Mouse (Mus musculus) lung, embryonic 16.5 days (tissue): ENCODE data around the gene Ran. TPM values are rescaled to one million over a fixed set of nuclear protein-coding genes. Genes with fewer than 3 reads are reported as not detected.

Source experiments
- ATAC-seq: fragments of 200-750 bp; cut with Nextera tagmentation; 2 replicates; pipeline ENCODE4 v1.8.0; 2017; ENCODE audit warnings: low read depth, mild to moderate bottlenecking, moderate library complexity
- H3K27ac ChIP-seq: fragments of 300-500 bp; sonication (generic); 2 replicates; pipeline ENCODE4 v1.5.1; 2014; ENCODE audit warnings: mild to moderate bottlenecking, control low read depth, low read length
- H3K27me3 ChIP-seq: fragments of 300-500 bp; sonication (generic); 2 replicates; pipeline ENCODE4 v1.6.1; 2014; ENCODE audit warnings: low read depth, low read length, mixed read lengths; ENCODE audit not compliant: control insufficient read depth, insufficient read depth
- H3K36me3 ChIP-seq: fragments of 300-500 bp; sonication (generic); 2 replicates; pipeline ENCODE4 v1.6.1; 2014; ENCODE audit warnings: low read length; ENCODE audit not compliant: control insufficient read depth, insufficient read depth
- H3K4me1 ChIP-seq: fragments of 300-500 bp; sonication (generic); replicated peaks from 2 replicates; pipeline ENCODE4 v1.6.1; 2014; ENCODE audit warnings: low read length, mixed read lengths; ENCODE audit not compliant: control insufficient read depth, insufficient read depth
- H3K4me2 ChIP-seq: fragments of 300-500 bp; sonication (generic); 2 replicates; pipeline ENCODE4 v1.6.1; 2014; ENCODE audit warnings: low read depth, low read length, control low read depth
- H3K4me3 ChIP-seq: fragments of 300-500 bp; sonication (generic); 2 replicates; pipeline ENCODE4 v1.5.1; 2014; ENCODE audit warnings: mild to moderate bottlenecking, low read length, control low read depth
- H3K9ac ChIP-seq: fragments of 300-500 bp; sonication (generic); 2 replicates; pipeline ENCODE4 v1.6.1; 2014; ENCODE audit warnings: low read length, control low read depth
- H3K9me3 ChIP-seq: fragments of 300-500 bp; sonication (generic); 2 replicates; pipeline ENCODE4 v1.6.1; 2016; ENCODE audit warnings: low read length; ENCODE audit not compliant: control insufficient read depth
- WGBS: fragments of 180-500 bp; shearing (Covaris S2); extraction: QIAGEN DNeasy Blood & Tissue Kit; methylation state at CpG from one replicate; pipeline ENCODE4 v1.1.7; 2014; 5-methylcytosine and 5-hydroxymethylcytosine counted together
- polyA plus RNA-seq: library from polyadenylated mRNA; unstranded; fragments of >200 nt; fragmentation: Nextera tagmentation; extraction: Ambion mirVana; gene quantifications from 2 replicates; pipeline ENCODE4 v1.2.1, GENCODE M21; 2015

Gene Ran
- polyA plus RNA-seq, 1 experiment from 2014 or later: 543 TPM

DNA sequence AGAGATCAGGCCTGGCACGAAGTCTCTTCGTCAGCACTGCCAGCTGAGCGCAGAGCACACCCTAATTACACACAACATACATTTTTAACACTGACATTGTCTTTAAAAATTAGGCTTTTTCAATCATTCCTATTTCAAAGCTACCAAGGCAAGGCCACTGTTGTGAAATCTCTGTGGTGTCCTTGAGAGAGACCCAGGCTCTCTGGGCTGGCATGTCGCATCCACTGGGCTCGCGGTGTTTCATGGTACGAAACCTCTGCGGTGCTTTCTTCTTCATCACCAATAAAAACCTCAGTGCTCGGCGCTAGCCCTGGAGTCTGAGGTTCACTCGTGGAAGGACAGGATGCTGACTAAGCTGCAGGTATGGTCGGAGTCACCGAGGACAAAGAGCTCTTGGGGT lies 33.9 kb upstream of the Ran start:
- no peak overlapping the region for H3K4me3 ChIP-seq
- no peaks in the 10 kb centered on the region for H3K9me3 ChIP-seq
- H3K36me3 ChIP-seq: peaks cover 12% of the 10 kb centered on the region; the same call in 1 of the 2 replicates
- H3K4me1 ChIP-seq: no peaks in the 10 kb centered on the region
- H3K27ac ChIP-seq: no peak overlapping the region
- 89% methylated on average over 13 of the region's 13 CpGs for WGBS
- H3K9ac ChIP-seq: no peak overlapping the region
- H3K27me3 ChIP-seq: no peaks in the 10 kb centered on the region
- no peak overlapping the region for H3K4me2 ChIP-seq
- no peak for ATAC-seq

DNA sequence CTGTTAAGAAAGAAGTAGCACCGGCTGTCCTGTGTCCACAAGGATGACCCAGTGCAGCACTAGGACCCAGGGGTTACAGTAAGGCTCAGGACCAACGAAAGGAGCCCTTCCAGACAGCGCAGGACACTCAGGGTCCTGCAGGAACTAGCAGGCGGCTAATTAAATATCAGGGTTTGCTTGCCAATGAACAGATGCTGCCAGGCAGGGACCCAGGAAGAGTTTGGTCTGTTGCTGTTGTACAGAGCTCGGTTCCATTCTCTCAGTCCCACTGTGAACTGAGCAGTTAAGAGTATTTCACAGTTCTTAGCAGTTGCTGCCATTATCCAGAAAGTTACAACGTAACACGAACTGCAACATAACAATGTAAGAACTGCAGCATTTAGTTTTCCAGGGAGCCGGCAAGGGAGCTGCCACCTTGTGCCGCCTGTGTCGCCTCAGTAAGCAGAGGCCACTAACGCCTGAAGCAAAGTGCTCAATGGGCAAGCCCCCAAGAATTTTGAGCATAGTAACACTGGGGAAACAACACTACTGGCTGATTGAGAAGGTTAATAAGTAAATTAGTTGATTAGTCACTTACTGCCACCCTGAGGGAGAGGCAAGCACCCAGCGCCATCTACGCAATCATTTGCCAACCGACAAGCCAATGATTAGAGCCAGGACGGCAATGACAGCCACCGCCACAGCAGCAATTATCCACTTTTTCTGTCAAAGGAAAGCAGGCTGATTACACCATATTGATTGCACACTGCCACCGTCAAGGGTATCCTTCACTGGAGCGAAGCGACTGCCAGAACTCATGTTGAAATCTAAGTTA lies 32.5 kb upstream of the Ran start:
- Histone ChIP-seq H3K9me3 (no peaks in the 10 kb centered on the region), H3K27ac (no peak overlapping the region), H3K27me3 (no peaks in the 10 kb centered on the region), H3K4me2 (no peak overlapping the region), H3K4me3 (no peak overlapping the region), H3K9ac (no peak overlapping the region), H3K36me3 (peaks cover 22% of the 10 kb centered on the region), H3K4me1 (no peaks in the 10 kb centered on the region)
- ATAC-seq: no peak
- 84% methylated on average over 19 of the region's 19 CpGs for WGBS

DNA sequence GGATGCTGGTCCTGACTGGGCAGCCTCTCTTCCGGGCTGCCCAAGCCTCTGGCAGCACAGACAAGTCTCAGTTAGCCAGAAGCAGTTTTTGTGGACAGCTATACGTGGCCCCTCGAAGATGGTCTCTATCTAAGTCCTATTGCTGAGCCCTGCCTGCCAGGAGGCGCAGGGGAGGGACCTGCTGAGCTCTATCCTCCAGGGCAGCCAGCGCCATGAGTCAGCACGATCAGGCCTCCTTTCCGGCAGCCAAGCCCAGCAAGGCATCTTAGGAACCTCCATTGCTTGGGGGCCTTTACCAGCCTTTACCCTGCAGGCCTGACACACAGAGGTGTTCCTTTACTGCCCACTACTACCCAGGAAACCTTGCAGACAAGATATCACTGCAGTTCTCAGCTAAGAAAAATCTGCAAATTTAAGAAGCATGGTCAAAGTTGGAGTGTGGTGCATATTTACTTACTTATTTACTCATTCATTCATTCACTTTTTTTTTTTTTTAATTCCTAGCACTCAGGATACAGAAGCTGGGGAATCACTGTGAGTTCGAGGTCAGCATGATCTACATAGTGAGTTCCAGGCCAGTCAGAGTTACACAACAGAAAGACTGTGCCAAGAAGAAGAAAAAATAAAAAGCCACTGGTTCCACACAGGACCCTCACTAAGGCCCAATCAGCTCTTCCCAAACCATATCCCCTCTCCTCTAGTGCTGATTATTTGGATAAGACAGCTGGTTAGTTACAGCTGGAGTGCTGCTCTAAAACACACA lies 19.0 kb upstream of the Ran start:
- Histone ChIP-seq H3K4me2 (no peak overlapping the region), H3K27ac (no peak overlapping the region)
- no peak for ATAC-seq

DNA sequence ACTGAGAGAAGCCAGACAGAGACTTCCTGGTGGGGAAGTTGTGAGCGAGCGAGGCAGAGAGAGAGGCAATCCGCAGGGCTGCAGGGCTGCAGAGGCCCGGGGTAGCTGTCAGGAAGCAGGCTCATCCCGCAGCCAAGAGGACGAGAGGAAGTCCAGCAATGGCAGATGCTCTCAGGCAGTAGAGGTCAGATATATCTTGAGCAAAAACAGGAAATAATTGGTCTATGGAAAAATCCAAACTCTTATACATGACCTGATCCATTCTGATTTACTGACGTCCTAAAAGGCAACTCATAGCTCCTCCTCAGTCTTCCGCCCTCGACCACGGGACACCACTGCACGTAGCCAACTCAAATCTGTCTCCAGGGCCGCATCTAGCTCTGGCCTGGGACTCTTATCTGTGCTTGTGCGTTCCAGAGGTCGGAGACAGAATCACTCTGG lies 17.3 kb upstream of the Ran start:
- Histone ChIP-seq H3K9me3 (no peaks in the 10 kb centered on the region), H3K27me3 (no peaks in the 10 kb centered on the region), H3K9ac (peak overlapping the region; percentile 32; the same call in 1 of the 2 replicates), H3K4me3 (no peak overlapping the region), H3K4me2 (peak overlapping the region; percentile 28; the same call in 1 of the 2 replicates), H3K36me3 (peaks cover 5% of the 10 kb centered on the region; the same call in 1 of the 2 replicates), H3K27ac (peak overlapping the region; percentile 64), H3K4me1 (peaks cover 8% of the 10 kb centered on the region)
- WGBS: 24% methylated on average over 14 of the region's 14 CpGs
- peak; percentile 70 for ATAC-seq

More for the DNA sequence above, 19.0 kb upstream of the Ran start:
- no peak overlapping the region for H3K4me3 ChIP-seq
- H3K36me3 ChIP-seq: peaks cover 8% of the 10 kb centered on the region; the same call in 1 of the 2 replicates
- H3K4me1 ChIP-seq: peaks cover 4% of the 10 kb centered on the region; the same call in 1 of the 2 replicates
- 51% methylated on average over 8 of the region's 8 CpGs for WGBS
- H3K9me3 ChIP-seq: no peaks in the 10 kb centered on the region
- no peaks in the 10 kb centered on the region for H3K27me3 ChIP-seq
- H3K9ac ChIP-seq: no peak overlapping the region

DNA sequence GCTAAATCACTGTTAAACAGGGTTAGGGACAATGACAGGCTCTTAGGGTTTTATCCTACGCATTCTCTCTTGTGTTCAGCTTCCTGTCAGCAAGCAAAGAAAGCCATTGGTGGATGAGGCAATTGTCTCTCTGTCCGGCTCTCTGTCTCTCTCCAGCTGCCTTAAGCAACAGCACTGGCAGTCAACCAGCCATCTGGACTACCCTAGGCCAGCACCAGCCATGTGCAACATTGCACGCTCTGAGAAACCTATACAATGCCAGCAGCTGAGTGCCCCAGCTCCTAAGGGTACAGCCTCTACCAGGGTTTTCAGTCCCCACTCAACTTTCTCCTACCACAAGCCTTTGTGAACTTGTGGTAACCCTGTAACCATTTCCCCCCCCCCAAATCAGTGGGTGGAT lies 14.5 kb upstream of the Ran start:
- Histone ChIP-seq H3K36me3 (no peaks in the 10 kb centered on the region), H3K4me3 (no peak overlapping the region), H3K4me1 (peaks cover 13% of the 10 kb centered on the region), H3K27me3 (no peaks in the 10 kb centered on the region), H3K9ac (no peak overlapping the region), H3K9me3 (no peaks in the 10 kb centered on the region), H3K27ac (no peak overlapping the region; the same call in 1 of the 2 replicates), H3K4me2 (no peak overlapping the region)
- no peak for ATAC-seq
- 86% methylated on average over 3 of the region's 3 CpGs for whole genome bisulfite sequencing

DNA sequence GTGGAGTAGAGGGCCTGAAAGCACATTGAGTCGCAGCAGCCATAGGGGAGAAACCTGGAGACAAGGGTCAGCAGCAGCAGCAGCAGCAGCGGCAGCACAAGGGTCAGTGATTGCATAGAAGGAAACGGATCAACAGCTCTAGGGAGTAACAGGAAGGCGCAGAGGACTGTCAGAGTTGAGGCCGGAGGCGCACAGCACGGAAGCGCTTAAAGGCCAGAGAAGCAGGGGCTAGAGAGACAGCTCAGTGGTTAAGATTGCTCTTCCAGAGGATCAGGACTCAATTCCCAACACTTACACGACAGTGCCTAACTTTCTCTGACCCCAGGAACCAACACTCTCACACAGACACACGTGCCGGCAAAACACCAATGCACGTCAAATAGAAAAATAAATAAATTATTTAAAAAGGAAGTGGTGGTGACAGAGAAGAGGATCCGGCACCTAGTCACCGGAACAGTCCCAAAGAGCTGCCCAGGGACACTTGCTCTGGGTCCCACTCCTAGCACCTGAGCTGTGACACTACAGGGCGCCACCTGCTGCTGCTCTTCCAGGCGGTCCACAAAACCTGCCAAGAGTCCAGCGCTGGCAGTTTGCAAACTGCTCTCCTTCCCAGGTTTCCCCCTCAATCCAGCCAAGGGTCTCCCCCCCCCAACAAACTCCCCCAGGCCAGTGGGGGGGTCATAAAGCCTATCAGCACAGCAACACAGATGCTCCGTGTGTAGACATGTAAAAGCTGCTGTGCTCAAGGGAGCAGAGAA lies 13.7 kb upstream of the Ran start:
- H3K4me3 ChIP-seq: no peak overlapping the region; the same call in 1 of the 2 replicates
- H3K4me2 ChIP-seq: no peak overlapping the region; the same call in 1 of the 2 replicates
- no peaks in the 10 kb centered on the region for H3K27me3 ChIP-seq
- H3K9me3 ChIP-seq: no peaks in the 10 kb centered on the region
- no peaks in the 10 kb centered on the region for H3K36me3 ChIP-seq
- ATAC-seq: no peak
- peak overlapping the region; percentile 11 for H3K27ac ChIP-seq
- peaks cover 13% of the 10 kb centered on the region for H3K4me1 ChIP-seq
- 63% methylated on average over 18 of the region's 18 CpGs for WGBS
- no peak overlapping the region for H3K9ac ChIP-seq

DNA sequence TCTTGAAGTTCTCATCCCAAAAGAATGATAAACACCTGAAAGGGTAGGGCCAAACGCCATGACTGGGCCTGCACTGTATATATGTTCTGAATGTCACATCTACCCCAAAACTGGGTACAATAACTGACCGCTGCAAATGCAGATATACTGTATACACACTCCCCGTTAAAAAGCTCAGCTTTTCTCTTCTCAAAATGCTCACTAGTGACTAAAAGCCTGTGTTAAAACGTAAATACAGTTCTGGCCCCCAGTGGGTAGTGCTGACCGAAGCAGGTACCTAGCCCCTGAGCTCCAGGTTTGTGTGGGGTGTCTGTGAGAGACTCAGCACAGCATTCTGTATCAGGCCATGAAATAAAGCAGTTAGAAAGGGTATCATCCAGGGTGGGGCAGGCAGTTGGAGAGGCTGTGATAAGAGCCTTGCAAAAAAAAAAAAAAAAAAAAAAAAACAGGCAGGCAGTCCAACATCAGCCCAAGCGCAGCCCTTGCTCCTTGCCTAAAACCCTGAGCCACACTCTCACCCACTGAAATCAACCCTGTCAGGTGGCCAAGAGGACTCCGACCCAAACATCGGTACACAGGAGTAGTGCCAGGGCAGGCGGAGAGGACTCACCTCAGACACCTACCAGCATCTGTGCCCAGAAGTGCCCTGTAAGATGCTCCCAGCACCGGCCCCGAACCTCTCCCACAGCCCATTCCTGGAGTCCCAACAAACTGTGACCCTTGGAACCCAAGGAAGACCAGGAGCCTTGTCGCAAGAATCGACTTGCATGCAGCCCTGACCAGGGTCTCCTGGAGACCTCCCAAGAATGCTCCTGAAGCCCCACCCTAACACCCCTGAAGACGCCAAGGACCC lies 12.5 kb upstream of the Ran start:
- H3K9ac ChIP-seq: peak overlapping the region; percentile 83
- WGBS: 53% methylated on average over 14 of the region's 14 CpGs
- ATAC-seq: peak; percentile 1; the same call in 1 of the 2 replicates
- H3K4me2 ChIP-seq: peak overlapping the region; percentile 84
- no peak overlapping the region for H3K27ac ChIP-seq
- no peaks in the 10 kb centered on the region for H3K9me3 ChIP-seq
- no peaks in the 10 kb centered on the region for H3K27me3 ChIP-seq
- H3K4me3 ChIP-seq: peak overlapping the region; percentile 67
- peaks cover 10% of the 10 kb centered on the region for H3K4me1 ChIP-seq
- no peaks in the 10 kb centered on the region for H3K36me3 ChIP-seq

DNA sequence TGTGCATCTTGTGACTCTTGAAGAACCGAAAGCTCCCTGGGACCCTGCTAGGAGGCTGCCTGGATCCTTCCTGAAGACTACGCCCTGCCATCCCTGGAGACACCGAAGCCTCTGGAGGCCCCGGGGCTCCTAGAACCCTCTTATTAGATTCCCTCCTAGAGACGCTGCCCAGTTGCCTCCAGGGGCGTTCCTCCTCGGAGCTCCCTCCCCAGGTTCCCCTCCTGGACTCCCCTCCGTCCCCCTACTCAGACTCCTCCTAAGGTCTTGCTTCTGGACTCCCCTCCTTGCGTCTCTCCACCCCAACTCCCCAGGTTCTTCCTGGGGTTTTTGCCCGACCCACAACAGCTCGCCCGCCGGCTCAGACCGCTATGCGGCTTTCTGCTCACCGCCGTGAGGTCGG lies 11.9 kb upstream of the Ran start:
- H3K36me3 ChIP-seq: no peaks in the 10 kb centered on the region
- peak overlapping the region; percentile 49 for H3K27ac ChIP-seq
- peaks cover 9% of the 10 kb centered on the region for H3K4me1 ChIP-seq
- H3K9ac ChIP-seq: peak overlapping the region; percentile 83
- H3K27me3 ChIP-seq: no peaks in the 10 kb centered on the region
- no peaks in the 10 kb centered on the region for H3K9me3 ChIP-seq
- under 1% methylated on average over 18 of the region's 18 CpGs for WGBS
- H3K4me2 ChIP-seq: peak overlapping the region; percentile 84
- ATAC-seq: no peak; the same call in 1 of the 2 replicates
- peak overlapping the region; percentile 67 for H3K4me3 ChIP-seq
